Mouse (Mus musculus): ENCODE measurements at regions not wholly inside any gene's neighbourhood (a gene's known extent, or its start where the extent isn't known, plus 50 kb on each side); places are given as distances from the start of the nearest gene placed in this dataset.

- Histone ChIP-seq H3K27ac (ENCODE audit: insufficient read depth, low read depth, low read length) (no peak overlapping the region), H3K4me3 (ENCODE audit: low read depth, low read length) (no peak overlapping the region), H3K36me3 (ENCODE audit: control insufficient read depth, insufficient read depth, low read length) (no peaks in the 10 kb centered on the region), H3K4me1 (ENCODE audit: control insufficient read depth, insufficient read depth, insufficient read length, low read length) (no peaks in the 10 kb centered on the region), H3K27me3 (ENCODE audit: control insufficient read depth, insufficient read depth, low read length) (no peaks in the 10 kb centered on the region)
- TF ChIP-seq POLR2A (IDR thresholded peaks at IDR 0.05; ENCODE audit: low read depth, low read length) (no peak), CTCF (IDR thresholded peaks at IDR 0.05; ENCODE audit: extremely low read depth, insufficient read length, insufficient replicate concordance, low read depth, low read length) (no peak)
- 78% methylated on average over 13 of the region's 13 CpGs for WGBS
Measured at GRCm38 (mm10) chr16:78730583-78731501, 154.3 kb upstream of the D16Ertd472e start.

GRCm38 (mm10) chr16:78725541-78725940 is 149.0 kb upstream of the D16Ertd472e start:
- TF ChIP-seq POLR2A (IDR thresholded peaks at IDR 0.05; ENCODE audit: low read depth, low read length) (no peak), CTCF (IDR thresholded peaks at IDR 0.05; ENCODE audit: extremely low read depth, insufficient read length, insufficient replicate concordance, low read depth, low read length) (no peak)
- Histone ChIP-seq H3K4me1 (ENCODE audit: control insufficient read depth, insufficient read depth, insufficient read length, low read length) (no peaks in the 10 kb centered on the region), H3K27ac (ENCODE audit: insufficient read depth, low read depth, low read length) (no peak overlapping the region), H3K36me3 (ENCODE audit: control insufficient read depth, insufficient read depth, low read length) (no peaks in the 10 kb centered on the region), H3K4me3 (ENCODE audit: low read depth, low read length) (no peak overlapping the region), H3K27me3 (ENCODE audit: control insufficient read depth, insufficient read depth, low read length) (no peaks in the 10 kb centered on the region)
- WGBS: 75% methylated on average over 2 of the region's 2 CpGs

DNA sequence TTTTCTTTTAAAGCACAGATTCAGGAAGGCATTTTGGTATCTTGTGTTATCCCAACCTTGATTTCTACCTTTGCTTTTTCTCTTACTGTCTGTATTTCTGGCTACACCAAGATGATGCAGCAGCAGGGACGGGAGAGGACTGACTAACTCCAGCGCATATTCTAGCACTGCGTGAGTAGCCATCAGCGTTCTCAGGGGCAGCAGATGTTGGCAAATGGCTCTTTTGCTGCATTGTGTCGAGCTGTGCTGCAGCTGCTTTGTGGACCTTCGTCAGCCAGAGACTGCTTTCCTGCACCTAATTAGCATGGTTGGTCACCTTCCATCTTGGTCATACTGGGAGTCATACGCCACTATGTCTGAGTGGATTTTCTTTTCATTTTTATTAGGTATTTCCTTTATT is 133.4 kb upstream of the D16Ertd472e start:
- H3K4me3 ChIP-seq (ENCODE audit: low read depth, low read length): no peak overlapping the region
- H3K36me3 ChIP-seq (ENCODE audit: control insufficient read depth, insufficient read depth, low read length): no peaks in the 10 kb centered on the region
- TF ChIP-seq POLR2A (IDR thresholded peaks at IDR 0.05; ENCODE audit: low read depth, low read length) (no peak), CTCF (IDR thresholded peaks at IDR 0.05; ENCODE audit: extremely low read depth, insufficient read length, insufficient replicate concordance, low read depth, low read length) (no peak)
- no peak overlapping the region for H3K27ac ChIP-seq (ENCODE audit: insufficient read depth, low read depth, low read length)
- 83% methylated on average over 7 of the region's 7 CpGs for WGBS
- no peaks in the 10 kb centered on the region for H3K27me3 ChIP-seq (ENCODE audit: control insufficient read depth, insufficient read depth, low read length)
- H3K4me1 ChIP-seq (ENCODE audit: control insufficient read depth, insufficient read depth, insufficient read length, low read length): no peaks in the 10 kb centered on the region

GRCm38 (mm10) chr16:78707566-78707965 is 131.1 kb upstream of the D16Ertd472e start:
- Histone ChIP-seq H3K36me3 (ENCODE audit: control insufficient read depth, insufficient read depth, low read length) (no peaks in the 10 kb centered on the region), H3K27ac (ENCODE audit: insufficient read depth, low read depth, low read length) (no peak overlapping the region), H3K4me3 (ENCODE audit: low read depth, low read length) (no peak overlapping the region), H3K4me1 (ENCODE audit: control insufficient read depth, insufficient read depth, insufficient read length, low read length) (no peaks in the 10 kb centered on the region), H3K27me3 (ENCODE audit: control insufficient read depth, insufficient read depth, low read length) (no peaks in the 10 kb centered on the region)
- TF ChIP-seq CTCF (IDR thresholded peaks at IDR 0.05; ENCODE audit: extremely low read depth, insufficient read length, insufficient replicate concordance, low read depth, low read length): no peak
- TF ChIP-seq POLR2A (IDR thresholded peaks at IDR 0.05; ENCODE audit: low read depth, low read length): no peak
- 72% methylated on average over 4 of the region's 4 CpGs for WGBS

GRCm38 (mm10) chr16:78707165-78707564 is 130.7 kb upstream of the D16Ertd472e start:
- TF ChIP-seq CTCF (IDR thresholded peaks at IDR 0.05; ENCODE audit: extremely low read depth, insufficient read length, insufficient replicate concordance, low read depth, low read length): no peak
- no peak for TF ChIP-seq POLR2A (IDR thresholded peaks at IDR 0.05; ENCODE audit: low read depth, low read length)
- 87% methylated on average over 7 of the region's 7 CpGs for WGBS
- Histone ChIP-seq H3K4me1 (ENCODE audit: control insufficient read depth, insufficient read depth, insufficient read length, low read length) (no peaks in the 10 kb centered on the region), H3K4me3 (ENCODE audit: low read depth, low read length) (no peak overlapping the region), H3K36me3 (ENCODE audit: control insufficient read depth, insufficient read depth, low read length) (no peaks in the 10 kb centered on the region), H3K27me3 (ENCODE audit: control insufficient read depth, insufficient read depth, low read length) (no peaks in the 10 kb centered on the region), H3K27ac (ENCODE audit: insufficient read depth, low read depth, low read length) (no peak overlapping the region)

GRCm38 (mm10) chr16:78697514-78698209 is 121.2 kb upstream of the D16Ertd472e start:
- no peaks in the 10 kb centered on the region for H3K4me1 ChIP-seq (ENCODE audit: control insufficient read depth, insufficient read depth, insufficient read length, low read length)
- no peak overlapping the region for H3K4me3 ChIP-seq (ENCODE audit: low read depth, low read length)
- 48% methylated on average over 3 of the region's 3 CpGs for WGBS
- H3K27ac ChIP-seq (ENCODE audit: insufficient read depth, low read depth, low read length): no peak overlapping the region
- no peaks in the 10 kb centered on the region for H3K36me3 ChIP-seq (ENCODE audit: control insufficient read depth, insufficient read depth, low read length)
- TF ChIP-seq CTCF (IDR thresholded peaks at IDR 0.05; ENCODE audit: extremely low read depth, insufficient read length, insufficient replicate concordance, low read depth, low read length) (no peak), POLR2A (IDR thresholded peaks at IDR 0.05; ENCODE audit: low read depth, low read length) (no peak)
- no peaks in the 10 kb centered on the region for H3K27me3 ChIP-seq (ENCODE audit: control insufficient read depth, insufficient read depth, low read length)

GRCm38 (mm10) chr16:78688251-78688650 is 111.7 kb upstream of the D16Ertd472e start:
- no peak overlapping the region for H3K4me3 ChIP-seq (ENCODE audit: low read depth, low read length)
- H3K36me3 ChIP-seq (ENCODE audit: control insufficient read depth, insufficient read depth, low read length): no peaks in the 10 kb centered on the region
- H3K4me1 ChIP-seq (ENCODE audit: control insufficient read depth, insufficient read depth, insufficient read length, low read length): no peaks in the 10 kb centered on the region
- no peak overlapping the region for H3K27ac ChIP-seq (ENCODE audit: insufficient read depth, low read depth, low read length)
- no peaks in the 10 kb centered on the region for H3K27me3 ChIP-seq (ENCODE audit: control insufficient read depth, insufficient read depth, low read length)
- no peak for TF ChIP-seq POLR2A (IDR thresholded peaks at IDR 0.05; ENCODE audit: low read depth, low read length)
- no peak for TF ChIP-seq CTCF (IDR thresholded peaks at IDR 0.05; ENCODE audit: extremely low read depth, insufficient read length, insufficient replicate concordance, low read depth, low read length)

All from small intestine, adult 2 months (tissue).